Mouse (Mus musculus) G1E (cell line): ENCODE results near the gene Xpnpep3. TPM values are rescaled to one million over a fixed set of nuclear protein-coding genes. Genes with fewer than 3 reads are reported as not detected.

Experiments used
- ATAC-seq: 2 replicates; pipeline ENCODE4 v1.8.0; 2016; ENCODE audit warnings: mild to moderate bottlenecking; ENCODE audit not compliant: insufficient number of reproducible peaks, poor library complexity, low FRiP score, severe bottlenecking; ENCODE audit errors: extremely low read depth
- DNase-seq: peaks from one replicate; pipeline ENCODE4 v3.0.0; 2012; ENCODE audit warnings: low spot score
- H3K27me3 ChIP-seq: 2 replicates; pipeline ENCODE4 v1.6.1; 2012; ENCODE audit warnings: mild to moderate bottlenecking, low read length, inconsistent platforms; ENCODE audit not compliant: insufficient read depth
- H3K36me3 ChIP-seq: replicated peaks from 2 replicates; pipeline ENCODE3; 2012; ENCODE audit warnings: mild to moderate bottlenecking, inconsistent platforms
- H3K4me1 ChIP-seq: 2 replicates; pipeline ENCODE4 v1.6.1; 2012; ENCODE audit warnings: low read depth, low read length, inconsistent platforms, mixed read lengths; ENCODE audit not compliant: insufficient read depth
- H3K4me3 ChIP-seq: 2 replicates; pipeline ENCODE4 v1.5.1; 2012; ENCODE audit warnings: low read depth, mild to moderate bottlenecking, inconsistent platforms, low read length, moderate library complexity, mixed read lengths
- H3K9me3 ChIP-seq: replicated peaks from 2 replicates; pipeline ENCODE4 v1.6.1; 2012; ENCODE audit warnings: inconsistent platforms
- CTCF ChIP-seq: IDR thresholded peaks from 2 replicates; pipeline ENCODE4 v1.5.1; 2012; ENCODE audit warnings: low read depth, low read length, inconsistent platforms, mixed read lengths
- GATA1 ChIP-seq: IDR thresholded peaks from 2 replicates; pipeline ENCODE4 v1.6.1; 2012; ENCODE audit warnings: borderline replicate concordance, low read length, inconsistent platforms, mixed read lengths
- GATA2 ChIP-seq: IDR thresholded peaks from 2 replicates; pipeline ENCODE4 v1.6.1; 2012; ENCODE audit warnings: low read depth, low read length, inconsistent platforms, borderline replicate concordance
- POLR2AphosphoS5 ChIP-seq: IDR thresholded peaks from 2 replicates; pipeline ENCODE4 v1.6.1; 2012; ENCODE audit warnings: low read depth, low read length, inconsistent platforms; ENCODE audit not compliant: insufficient replicate concordance
- TAL1 ChIP-seq: conservative IDR thresholded peaks from 2 replicates; pipeline ENCODE4 v1.6.1; 2012; ENCODE audit warnings: low read depth, low read length, inconsistent platforms, mixed read lengths
- polyA plus RNA-seq: library from polyadenylated mRNA; stranded (reverse); fragments of >175 nt; gene quantifications from 2 replicates; pipeline ENCODE4 v1.2.3, GENCODE M21; 2012
- total RNA-seq, 2 experiments: library from RNA; stranded (forward) in 1 of 2; stranded (reverse) in 1 of 2; fragments of 200-1000 nt in 1 of 2; fragments of >200 nt in 1 of 2; fragmentation: Nextera tagmentation in 1 of 2; gene quantifications; 2 replicates each; pipeline ENCODE4 v1.2.3; 2014 to 2017

Xpnpep3 gene
- total and polyA plus RNA-seq, 3 experiments = 0.90 to 28.3 (median 22.9) TPM

GRCm38 (mm10) chr15:81439236-81439635 is 39.3 kb downstream of the Xpnpep3 start:
- TF ChIP-seq TAL1 = no peak
- TF ChIP-seq GATA1 = no peak
- no peak for TF ChIP-seq CTCF
- TF ChIP-seq POLR2AphosphoS5 = no peak
- TF ChIP-seq GATA2 = no peak
- no peak overlapping the region for H3K4me3 ChIP-seq
- DNase-seq = no peak
- H3K4me1 ChIP-seq = no peaks in the 10 kb centered on the region
- H3K36me3 ChIP-seq = peaks cover 61% of the 10 kb centered on the region
- ATAC-seq = no peak
- no peaks in the 10 kb centered on the region for H3K9me3 ChIP-seq
- H3K27me3 ChIP-seq = no peaks in the 10 kb centered on the region

- no peak for ATAC-seq
- Histone ChIP-seq H3K27me3 (no peaks in the 10 kb centered on the region), H3K9me3 (no peaks in the 10 kb centered on the region), H3K36me3 (peaks cover 79% of the 10 kb centered on the region), H3K4me1 (no peaks in the 10 kb centered on the region), H3K4me3 (no peak overlapping the region)
- peak; percentile 18 for DNase-seq
- TF ChIP-seq GATA1 (no peak), CTCF (peak; percentile 73)
Observed at GRCm38 (mm10) chr15:81448463-81448862, 48.5 kb downstream of the Xpnpep3 start.

- ATAC-seq = no peak
- Histone ChIP-seq H3K36me3 (peaks cover 34% of the 10 kb centered on the region), H3K4me1 (peaks cover 10% of the 10 kb centered on the region), H3K9me3 (peaks cover 11% of the 10 kb centered on the region), H3K4me3 (no peak overlapping the region), H3K27me3 (no peaks in the 10 kb centered on the region)
- no peak for DNase-seq
- TF ChIP-seq POLR2AphosphoS5 = no peak
- no peak for TF ChIP-seq CTCF
- no peak for TF ChIP-seq GATA2
- TF ChIP-seq TAL1 = no peak
- TF ChIP-seq GATA1 = no peak
Observed at GRCm38 (mm10) chr15:81461523-81461922, 61.6 kb downstream of the Xpnpep3 start.

GRCm38 (mm10) chr15:81465016-81465660 is 65.2 kb downstream of the Xpnpep3 start:
- H3K4me1 ChIP-seq = peaks cover 24% of the 10 kb centered on the region
- DNase-seq (no peak), ATAC-seq (no peak)
- H3K27me3 ChIP-seq = no peaks in the 10 kb centered on the region
- peaks cover 11% of the 10 kb centered on the region for H3K9me3 ChIP-seq
- peaks cover 31% of the 10 kb centered on the region for H3K36me3 ChIP-seq
- no peak for TF ChIP-seq POLR2AphosphoS5
- no peak for TF ChIP-seq TAL1
- TF ChIP-seq GATA1 = no peak
- TF ChIP-seq CTCF = no peak
- TF ChIP-seq GATA2 = no peak
- peak overlapping the region; percentile 75 for H3K4me3 ChIP-seq

- DNase-seq = peak; percentile 90
- peak; percentile 84 for ATAC-seq
- TF ChIP-seq GATA2 = no peak
- no peak for TF ChIP-seq CTCF
- TF ChIP-seq POLR2AphosphoS5 = no peak
- TF ChIP-seq GATA1 = no peak
- TF ChIP-seq TAL1 = no peak
- Histone ChIP-seq H3K36me3 (peaks cover 39% of the 10 kb centered on the region), H3K4me3 (peak within 1 kb of the TSS; percentile 75), H3K9me3 (peaks cover 11% of the 10 kb centered on the region), H3K4me1 (peaks cover 24% of the 10 kb centered on the region), H3K27me3 (no peaks in the 10 kb centered on the region)
Observed at GRCm38 (mm10) chr15:81465901-81466737, 66.2 kb downstream of the Xpnpep3 start, which contains the start of gene Rbx1. Gene Rbx1 (plus strand): TSS chr15:81466296.

- peak overlapping the region; percentile 75 for H3K4me3 ChIP-seq
- H3K4me1 ChIP-seq = peaks cover 24% of the 10 kb centered on the region
- no peak for TF ChIP-seq GATA2
- no peak for TF ChIP-seq TAL1
- no peak for TF ChIP-seq POLR2AphosphoS5
- no peak for TF ChIP-seq GATA1
- no peak for TF ChIP-seq CTCF
- peaks cover 8% of the 10 kb centered on the region for H3K9me3 ChIP-seq
- DNase-seq (no peak), ATAC-seq (peak; percentile 32; the same call in 1 of the 2 replicates)
- H3K36me3 ChIP-seq = peaks cover 42% of the 10 kb centered on the region
- no peaks in the 10 kb centered on the region for H3K27me3 ChIP-seq
Observed at GRCm38 (mm10) chr15:81466738-81467113, 66.8 kb downstream of the Xpnpep3 start.
